Mouse (Mus musculus): Measurements from ENCODE around the gene Gm10097. TPM values are rescaled to one million over a fixed set of nuclear protein-coding genes. Genes with fewer than 3 reads are reported as not detected.

Gm10097 gene
- not detected for total RNA-seq (2021)

GRCm38 (mm10) chr10:5068676-5069265 is at the start of gene Gm10097:
Gene Gm10097, plus strand, starts transcription at chr10:5069192.
- peak in 1 of 2 experiments; percentile 41 for DNase-seq (ENCODE audit: low spot score in 2 of 2)
- intact Hi-C loops (cut with DNase I) = no loop called here

DNA sequence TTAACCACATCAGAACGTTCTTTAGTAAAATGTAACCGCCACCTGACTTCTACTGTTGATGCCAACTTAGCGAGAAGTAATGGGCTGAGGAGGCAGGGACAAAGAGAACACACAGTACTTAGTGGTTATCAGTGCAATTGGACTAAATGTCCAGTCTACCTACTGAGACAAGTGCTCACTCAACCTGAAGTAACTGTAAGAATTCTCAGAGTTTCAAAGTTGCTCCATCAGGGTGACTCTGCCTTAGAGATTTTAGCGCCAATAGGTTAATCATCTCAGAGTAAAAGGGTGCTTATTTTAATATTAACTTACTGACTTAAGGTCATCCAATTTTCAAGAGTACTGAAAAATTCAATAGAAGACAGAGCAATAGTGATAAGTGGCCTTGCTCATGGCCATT is 43.1 kb upstream of the Gm10097 start:
- intact Hi-C loops (cut with DNase I) = no loop called here
- no peak for DNase-seq (ENCODE audit: low spot score in 2 of 2)

GRCm38 (mm10) chr10:5027208-5027607 is 41.8 kb upstream of the Gm10097 start:
- intact Hi-C loops (cut with DNase I) = no loop called here
- DNase-seq (ENCODE audit: low spot score in 2 of 2) = no peak

- no peak for DNase-seq (ENCODE audit: low spot score in 2 of 2)
- intact Hi-C loops (cut with DNase I) = no loop called here
Measured at GRCm38 (mm10) chr10:5028301-5028700, 40.7 kb upstream of the Gm10097 start.

- intact Hi-C loops (cut with DNase I) = no loop called here
Measured at GRCm38 (mm10) chr10:5029161-5029560, 39.8 kb upstream of the Gm10097 start.

DNA sequence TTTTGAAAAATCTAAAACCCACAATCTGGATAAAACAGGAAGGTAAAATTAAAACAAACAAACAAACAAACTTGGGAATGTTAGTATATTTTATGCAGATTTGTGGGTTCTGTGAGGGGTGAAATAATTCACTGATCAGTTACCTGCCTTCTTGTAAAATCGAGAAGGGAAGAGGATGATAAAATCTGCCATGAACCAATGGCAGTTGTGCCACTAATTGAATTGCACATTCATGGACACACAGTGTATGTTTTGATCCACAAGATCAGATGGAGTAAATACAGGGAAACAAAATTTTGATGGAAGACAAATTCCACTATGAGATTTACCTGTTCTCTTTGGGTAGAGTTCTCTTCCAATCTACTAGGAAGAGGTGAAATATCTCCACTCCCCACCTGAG is 39.1 kb upstream of the Gm10097 start:
- no peak for DNase-seq (ENCODE audit: low spot score in 2 of 2)
- intact Hi-C loops (cut with DNase I) = no loop called here

More at GRCm38 (mm10) chr10:5029161-5029560, 39.8 kb upstream of the Gm10097 start:
- no peak for DNase-seq (ENCODE audit: low spot score in 2 of 2)

GRCm38 (mm10) chr10:5032192-5033048 is 36.6 kb upstream of the Gm10097 start:
- no peak for DNase-seq (ENCODE audit: low spot score in 2 of 2)
- intact Hi-C loops (cut with DNase I) = no loop called here

GRCm38 (mm10) chr10:5041254-5041653 is 27.7 kb upstream of the Gm10097 start:
- intact Hi-C loops (cut with DNase I) = no loop called here
- DNase-seq (ENCODE audit: low spot score in 2 of 2) = no peak

DNA sequence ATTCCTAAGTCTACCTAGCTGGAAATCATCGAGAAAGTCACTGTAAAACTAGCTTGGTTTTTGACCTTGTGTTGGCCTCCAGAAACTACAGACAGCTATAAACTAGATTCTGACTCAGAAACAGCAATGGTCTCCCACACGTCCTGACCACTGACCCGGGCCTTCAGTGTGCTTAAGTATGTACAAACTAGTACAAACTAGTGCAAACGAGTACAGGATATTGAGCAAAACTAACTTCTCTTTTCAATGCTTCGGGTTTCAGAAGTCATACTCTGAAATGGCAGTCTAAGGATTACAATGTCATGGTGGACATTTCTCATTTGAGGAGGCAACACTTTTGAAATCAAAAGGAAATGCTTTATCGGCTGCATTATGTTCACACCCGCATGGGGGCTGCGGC is 24.5 kb upstream of the Gm10097 start:
- intact Hi-C loops (cut with DNase I) = no loop called here
- DNase-seq (ENCODE audit: low spot score in 2 of 2) = no peak

- no peak for DNase-seq (ENCODE audit: low spot score in 2 of 2)
- intact Hi-C loops (cut with DNase I) = no loop called here
Measured at GRCm38 (mm10) chr10:5045213-5045612, 23.8 kb upstream of the Gm10097 start.

DNA sequence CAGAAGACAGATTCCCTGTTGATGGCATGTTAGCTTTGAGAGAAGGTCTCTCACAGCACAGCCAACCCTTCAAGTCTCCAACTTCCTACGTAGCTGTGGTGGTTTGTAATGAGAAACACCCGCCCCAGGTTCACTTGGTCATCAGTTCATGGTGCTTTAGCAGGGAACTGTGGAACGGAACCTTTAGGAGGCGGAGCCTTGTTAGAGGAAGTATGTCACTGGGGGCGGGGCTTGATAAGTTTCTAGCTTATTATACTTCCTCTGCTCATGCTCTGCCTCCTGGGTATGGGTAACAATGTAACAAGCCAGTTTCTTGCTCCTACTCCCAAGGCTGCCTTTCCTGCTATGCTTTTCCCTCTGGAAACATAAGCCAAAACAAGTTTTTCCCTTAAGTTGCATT is 23.3 kb upstream of the Gm10097 start:
- intact Hi-C loops (cut with DNase I) = no loop called here
- no peak for DNase-seq (ENCODE audit: low spot score in 2 of 2)

- DNase-seq (ENCODE audit: low spot score in 2 of 2) = peak in 1 of 2 experiments; percentile 31
- intact Hi-C loops (cut with DNase I) = no loop called here
Measured at GRCm38 (mm10) chr10:5056243-5056735, 12.7 kb upstream of the Gm10097 start.

- intact Hi-C loops (cut with DNase I) = no loop called here
- DNase-seq (ENCODE audit: low spot score in 2 of 2) = no peak
Measured at GRCm38 (mm10) chr10:5056940-5057339, 12.1 kb upstream of the Gm10097 start.

DNA sequence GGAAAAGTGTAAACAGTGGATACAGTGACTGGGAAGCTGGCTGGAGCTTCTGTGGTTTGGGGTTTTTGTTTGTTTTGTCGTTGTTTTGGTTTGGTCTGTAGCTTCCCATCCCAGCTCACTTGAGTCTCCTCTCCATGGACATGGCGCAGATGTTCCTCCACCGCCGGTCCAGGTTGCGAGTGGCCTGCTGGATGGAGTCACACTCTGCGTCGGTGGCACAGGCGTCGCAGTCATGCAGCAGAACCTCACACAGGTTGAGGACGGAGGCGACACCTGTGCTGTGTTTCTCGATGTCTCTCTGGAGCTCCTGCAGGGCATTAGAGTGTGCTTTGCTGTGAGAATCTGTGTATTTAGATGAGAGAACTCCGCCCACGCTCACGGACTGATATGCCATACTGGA is 11.3 kb upstream of the Gm10097 start:
- no peak for DNase-seq (ENCODE audit: low spot score in 2 of 2)
- intact Hi-C loops (cut with DNase I) = no loop called here

DNA sequence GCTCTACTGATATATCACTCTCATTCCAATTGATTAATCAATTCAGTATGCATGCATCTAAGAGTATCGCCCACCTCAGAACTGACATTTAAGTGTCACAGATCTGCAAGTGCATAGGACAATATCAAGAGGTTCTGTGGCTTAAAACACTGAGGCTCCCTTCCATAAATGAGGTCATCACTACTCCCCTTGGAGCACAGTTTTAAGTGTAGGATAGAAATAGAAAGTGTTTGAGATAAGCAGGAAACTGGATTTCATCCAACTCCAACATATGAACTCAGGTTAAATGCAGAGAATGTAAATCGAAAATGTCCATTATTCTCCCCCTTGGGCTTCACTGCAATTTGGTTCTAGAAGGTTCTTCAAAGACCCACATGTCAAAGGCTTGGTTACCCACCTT is 10.1 kb upstream of the Gm10097 start:
- no peak for DNase-seq (ENCODE audit: low spot score in 2 of 2)
- intact Hi-C loops (cut with DNase I) = no loop called here

GRCm38 (mm10) chr10:5059983-5060382 is 9.0 kb upstream of the Gm10097 start:
- no peak for DNase-seq (ENCODE audit: low spot score in 2 of 2)
- intact Hi-C loops (cut with DNase I) = no loop called here

DNA sequence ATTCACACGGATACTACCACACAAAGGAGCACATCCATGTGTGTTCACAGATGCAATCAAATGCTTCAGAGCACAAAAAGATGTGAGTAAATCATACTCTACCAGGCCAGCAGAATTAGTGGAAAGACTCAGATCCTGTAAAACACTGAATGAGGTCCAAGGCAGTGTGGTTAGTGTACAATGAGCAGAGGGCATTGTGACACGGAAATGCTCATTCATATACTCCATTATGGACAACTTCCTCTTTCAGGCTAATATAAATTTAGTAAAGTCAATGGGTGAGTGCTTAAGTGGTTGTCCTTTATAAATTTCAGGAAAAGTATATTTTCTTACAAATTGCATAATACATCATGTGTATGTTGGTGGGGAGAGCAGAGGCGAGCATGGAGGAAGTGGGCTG is 1.9 kb upstream of the Gm10097 start:
- DNase-seq (ENCODE audit: low spot score in 2 of 2) = no peak
- intact Hi-C loops (cut with DNase I) = no loop called here

DNA sequence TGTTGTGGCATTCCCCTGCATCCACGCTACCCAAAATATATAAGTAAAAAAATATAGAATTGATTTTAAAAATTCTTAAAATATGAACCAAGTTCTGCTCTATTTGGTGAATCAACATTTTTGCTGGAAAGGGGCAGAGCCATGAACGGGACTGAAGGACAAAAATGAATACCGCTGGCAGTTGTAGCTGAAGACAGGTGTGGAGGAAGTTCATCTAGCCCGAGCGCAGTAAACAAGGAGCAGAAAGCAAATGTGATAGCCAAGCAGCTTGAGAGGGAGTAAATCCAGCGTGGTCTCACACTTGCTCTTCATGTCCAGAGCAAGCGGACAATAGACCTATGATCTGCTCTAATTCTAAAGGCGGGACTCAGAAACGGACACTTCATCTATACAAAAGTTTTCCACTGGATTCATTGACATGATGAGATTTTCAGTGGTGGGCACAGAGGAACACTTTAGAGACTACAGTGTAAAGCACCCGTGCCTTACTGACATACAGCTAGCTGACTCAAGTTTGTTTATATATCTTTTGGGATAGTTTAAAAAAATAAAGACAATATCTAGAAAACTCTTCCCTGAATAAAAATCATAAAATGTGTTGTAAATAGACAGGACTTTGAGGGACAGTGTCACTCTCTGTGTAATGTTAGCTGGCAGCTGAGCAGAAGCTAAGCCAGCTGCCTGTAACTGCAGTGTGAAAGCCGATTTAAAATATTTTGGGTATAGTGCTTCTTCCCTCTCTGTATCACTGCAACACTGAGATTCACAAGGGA is 1.4 kb downstream of the Gm10097 start:
- intact Hi-C loops (cut with DNase I) = no loop called here
- DNase-seq (ENCODE audit: low spot score in 2 of 2) = no peak

- intact Hi-C loops (cut with DNase I) = no loop called here
- DNase-seq (ENCODE audit: low spot score in 2 of 2) = no peak
Measured at GRCm38 (mm10) chr10:5070941-5071231, 1.9 kb downstream of the Gm10097 start.

GRCm38 (mm10) chr10:5072054-5072453 is 3.1 kb downstream of the Gm10097 start:
- intact Hi-C loops (cut with DNase I) = no loop called here
- DNase-seq (ENCODE audit: low spot score in 2 of 2) = no peak

DNA sequence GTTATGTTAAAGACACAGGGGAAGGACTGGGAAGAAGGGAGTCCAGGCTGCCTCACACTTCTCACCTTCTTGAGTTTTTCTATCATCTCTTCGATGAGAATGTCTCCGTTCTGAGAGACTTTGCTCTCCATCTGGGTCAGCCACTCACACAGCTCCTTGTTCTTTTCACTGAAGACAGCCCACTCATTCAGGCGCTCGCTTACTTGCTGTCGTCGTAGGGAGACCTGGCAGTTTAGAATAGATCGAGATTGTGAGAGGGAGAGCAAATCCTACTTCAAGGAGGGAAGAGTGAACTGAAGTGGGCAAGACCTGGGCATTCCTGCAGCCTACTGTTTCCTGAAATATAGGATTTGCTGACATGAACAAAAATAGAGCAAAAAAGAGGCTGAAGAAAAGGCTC is 6.7 kb downstream of the Gm10097 start:
- intact Hi-C loops (cut with DNase I) = no loop called here
- DNase-seq (ENCODE audit: low spot score in 2 of 2) = no peak

Data from left cerebral cortex, postnatal 25 days (tissue).